21 mouse cellular contexts compared by ENCODE assay signal in genomic region chr10:60525081-60525480, GRCm38 (mm10).
DNase-seq lines count a peak whose midpoint lies in the region; ATAC-seq and TF ChIP-seq lines count a peak whose summit lies in the region.
"Had no signal": no experiment of that assay in that cellular context is flagged by ENCODE, and none has a peak within 500 bp of the region (broad histone marks: within the 10 kb centered on the region; RNA-seq: fewer than 3 reads in every experiment).

No protein-coding gene starts in this region.

- no peaks in the 10 kb centered on the region for H3K9me3 ChIP-seq in liver, embryonic 12.5 days (replicated peaks)
- H3K9me3 ChIP-seq in hindbrain, embryonic 12.5 days (replicated peaks): no peaks in the 10 kb centered on the region
- H3K9me3 ChIP-seq in stomach, postnatal 0 days (ENCODE audit: control insufficient read depth, low read length): no peaks in the 10 kb centered on the region
- H3K9me3 ChIP-seq: embryonic facial prominence, embryonic 12.5 days; forebrain, embryonic 15.5 days; heart, embryonic 15.5 days; hindbrain, embryonic 10.5 days; hindbrain, embryonic 15.5 days had no signal

- no peak for ATAC-seq in liver, embryonic 12.5 days
- no peak for ATAC-seq in hindbrain, embryonic 12.5 days (ENCODE audit: low FRiP score)
- ATAC-seq in stomach, postnatal 0 days (ENCODE audit: low FRiP score, low TSS enrichment): no peak
- ATAC-seq: forebrain, embryonic 15.5 days; inflammation-experienced regulatory T-cells, adult 6 months; intestine, postnatal 0 days had no signal

- TF ChIP-seq CTCF in stomach, postnatal 0 days (IDR thresholded peaks at IDR 0.05; ENCODE audit: low read depth): no peak

- 0 out of 2 replicates have a peak, but pooled peaks cover 9% of the 10 kb centered on the region for H3K27me3 ChIP-seq in liver, embryonic 12.5 days (replicated peaks)
- 0 out of 2 replicates have a peak, but pooled peaks cover 7% of the 10 kb centered on the region for H3K27me3 ChIP-seq in hindbrain, embryonic 12.5 days
- H3K27me3 ChIP-seq in stomach, postnatal 0 days (ENCODE audit: control insufficient read depth, insufficient read depth, low read length): no peaks in the 10 kb centered on the region
- H3K27me3 ChIP-seq: embryonic facial prominence, embryonic 12.5 days; forebrain, embryonic 15.5 days; hindbrain, embryonic 15.5 days had no signal

- no peaks in the 10 kb centered on the region for H3K4me1 ChIP-seq in liver, embryonic 12.5 days
- peaks cover 3% of the 10 kb centered on the region; the same call in 1 of the 2 replicates for H3K4me1 ChIP-seq in hindbrain, embryonic 12.5 days
- H3K4me1 ChIP-seq in stomach, postnatal 0 days (replicated peaks; ENCODE audit: control insufficient read depth, insufficient read depth): no peaks in the 10 kb centered on the region
- H3K4me1 ChIP-seq: embryonic facial prominence, embryonic 12.5 days; forebrain, embryonic 15.5 days; heart, embryonic 15.5 days; hindbrain, embryonic 10.5 days; hindbrain, embryonic 15.5 days had no signal

- TF ChIP-seq EP300 in stomach, postnatal 0 days (optimal IDR thresholded peaks at IDR 0.05): no peak

- H3K9ac ChIP-seq in liver, embryonic 12.5 days: no peak overlapping the region
- H3K9ac ChIP-seq in hindbrain, embryonic 12.5 days: no peak overlapping the region
- no peak overlapping the region for H3K9ac ChIP-seq in stomach, postnatal 0 days (ENCODE audit: low read length)
- H3K9ac ChIP-seq: embryonic facial prominence, embryonic 12.5 days; forebrain, embryonic 15.5 days; heart, embryonic 15.5 days; hindbrain, embryonic 15.5 days had no signal

- no peak overlapping the region for H3K4me2 ChIP-seq in liver, embryonic 12.5 days
- no peak overlapping the region for H3K4me2 ChIP-seq in hindbrain, embryonic 12.5 days (replicated peaks)
- H3K4me2 ChIP-seq in stomach, postnatal 0 days (replicated peaks; ENCODE audit: low read depth): no peak overlapping the region
- H3K4me2 ChIP-seq: embryonic facial prominence, embryonic 12.5 days; forebrain, embryonic 15.5 days; heart, embryonic 11.5 days; heart, embryonic 15.5 days; hindbrain, embryonic 15.5 days had no signal

- no peak overlapping the region for H3K4me3 ChIP-seq in liver, embryonic 12.5 days
- H3K4me3 ChIP-seq in hindbrain, embryonic 12.5 days: no peak overlapping the region
- no peak overlapping the region for H3K4me3 ChIP-seq in stomach, postnatal 0 days (ENCODE audit: low read depth, low read length)
- H3K4me3 ChIP-seq: embryonic facial prominence, embryonic 12.5 days; forebrain, embryonic 15.5 days; heart, adult 2 months; heart, embryonic 15.5 days; hindbrain, embryonic 10.5 days; hindbrain, embryonic 15.5 days had no signal

- 78% methylated on average over 8 of the region's 8 CpGs for WGBS in liver, embryonic 12.5 days (ENCODE audit: insufficient replicate concordance)
- WGBS in hindbrain, embryonic 12.5 days: 78% methylated on average over 8 of the region's 8 CpGs
- 78% methylated on average over 8 of the region's 8 CpGs for WGBS in stomach, postnatal 0 days

- peak; percentile 45 for DNase-seq in cerebellum, adult 11-12 months
- DNase-seq in cerebellum, adult 8-10 months: peak; percentile 22
- peak; percentile 58 to 70 for DNase-seq in cerebellum, postnatal 14 days
- no peak for DNase-seq in layer of hippocampus, adult 11-12 months (ENCODE audit: low spot score)
- DNase-seq in stomach, postnatal 0 days (ENCODE audit: low spot score): no peak
- DNase-seq: adrenal gland, adult 2 months; adrenal gland, postnatal 25 days; gastrocnemius, postnatal 14 days; heart, adult 2 months; heart, postnatal 14 days; kidney, adult 9 months had no signal

- no peaks in the 10 kb centered on the region for H3K36me3 ChIP-seq in liver, embryonic 12.5 days
- H3K36me3 ChIP-seq in hindbrain, embryonic 12.5 days: no peaks in the 10 kb centered on the region
- no peaks in the 10 kb centered on the region for H3K36me3 ChIP-seq in stomach, postnatal 0 days (ENCODE audit: control insufficient read depth, insufficient read depth, low read length)
- H3K36me3 ChIP-seq: embryonic facial prominence, embryonic 12.5 days; forebrain, embryonic 15.5 days; heart, embryonic 15.5 days; hindbrain, embryonic 10.5 days; hindbrain, embryonic 15.5 days had no signal

- H3K27ac ChIP-seq in liver, embryonic 12.5 days: no peak overlapping the region
- no peak overlapping the region for H3K27ac ChIP-seq in hindbrain, embryonic 12.5 days
- no peak overlapping the region for H3K27ac ChIP-seq in stomach, postnatal 0 days (replicated peaks)
- H3K27ac ChIP-seq: embryonic facial prominence, embryonic 12.5 days; forebrain, embryonic 15.5 days; heart, adult 2 months; heart, embryonic 15.5 days; hindbrain, embryonic 10.5 days; hindbrain, embryonic 15.5 days had no signal

Comparison
In these comparisons a context has a peak if more than half of its experiments do, and no peak if none do; other contexts are left out.
1. DNase-seq: peak in cerebellum, adult 11-12 months (single experiment), cerebellum, adult 8-10 months (single experiment) and cerebellum, postnatal 14 days (2 of 2); none in layer of hippocampus, adult 11-12 months (single experiment) and stomach, postnatal 0 days (single experiment).